Mouse (Mus musculus) testis, adult 2 months (tissue): Measurements from ENCODE around the gene Elovl6.

Experiments
- CTCF ChIP-seq: fragments of 200-500 bp; IDR thresholded peaks from 2 replicates; pipeline ENCODE4 v1.5.1; 2012; ENCODE audit warnings: low read depth, mild to moderate bottlenecking, inconsistent platforms, low read length, moderate library complexity; ENCODE audit not compliant: control insufficient read depth, insufficient read depth, insufficient replicate concordance
- POLR2A ChIP-seq: fragments of 200-500 bp; IDR thresholded peaks from 2 replicates; pipeline ENCODE4 v1.6.1; 2012; ENCODE audit warnings: low read depth, mild to moderate bottlenecking, inconsistent platforms, low read length, moderate library complexity; ENCODE audit not compliant: control insufficient read depth

- TF ChIP-seq CTCF (no peak), POLR2A (no peak)
These were observed 101.4 kb downstream of the Elovl6 start for GRCm38 (mm10) chr3:129633518-129633917.
